Mouse (Mus musculus) CD4-positive, CD25-positive, alpha-beta regulatory T cell, adult 2 months (primary cell): ENCODE data around the gene Fcgr2b.
"Not testable (repeated sequence)": the region's sequence is repeated elsewhere in the genome, so short reads cannot be mapped to it uniquely, and the experiment has no call there.

Experiments
- DNase-seq: peaks from one replicate; pipeline ENCODE4 v3.0.0-alpha.2; 2012; ENCODE audit warnings: low read depth, low spot score

The Fcgr2b gene

GRCm38 (mm10) chr1:170976447-170976846 is at the start of gene Fcgr2b:
Gene Fcgr2b (minus strand): TSS chr1:170976547.
- no peak for DNase-seq

DNA sequence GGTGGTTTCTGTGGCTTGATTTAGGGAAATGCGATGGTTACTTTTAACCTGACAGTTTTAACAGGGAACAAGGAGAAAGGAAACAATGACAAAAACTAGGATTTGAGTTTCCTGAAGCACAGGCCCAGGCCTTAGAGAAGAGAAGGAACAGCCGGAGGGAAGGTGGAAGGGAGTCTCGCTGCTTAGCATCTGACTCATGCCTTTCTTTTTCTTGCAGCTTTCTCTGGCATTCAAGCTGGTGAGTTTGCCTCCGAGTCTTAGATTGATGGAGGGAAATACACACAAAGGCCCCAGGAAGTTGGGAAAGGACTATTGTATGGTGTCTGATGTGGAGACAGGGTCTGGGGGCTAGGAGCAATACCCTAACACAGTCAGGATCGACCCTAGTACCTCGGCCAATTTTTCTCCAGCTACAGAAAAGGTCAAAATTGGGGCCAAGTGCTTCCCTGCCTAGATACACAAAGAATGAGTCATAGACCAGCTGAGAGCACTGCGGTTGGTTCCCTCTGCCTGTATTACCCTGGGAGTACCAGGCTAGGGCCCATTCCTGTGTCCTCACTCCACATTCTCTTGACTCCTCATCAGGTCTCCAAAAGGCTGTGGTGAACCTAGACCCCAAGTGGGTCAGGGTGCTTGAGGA is 43.1 kb upstream of the Fcgr2b start:
- no peak for DNase-seq

- DNase-seq = no peak
Measured at GRCm38 (mm10) chr1:171018737-171019136, 42.4 kb upstream of the Fcgr2b start, which contains the start of gene Fcgr4. Gene Fcgr4 (plus strand): TSS chr1:171018920.

DNA sequence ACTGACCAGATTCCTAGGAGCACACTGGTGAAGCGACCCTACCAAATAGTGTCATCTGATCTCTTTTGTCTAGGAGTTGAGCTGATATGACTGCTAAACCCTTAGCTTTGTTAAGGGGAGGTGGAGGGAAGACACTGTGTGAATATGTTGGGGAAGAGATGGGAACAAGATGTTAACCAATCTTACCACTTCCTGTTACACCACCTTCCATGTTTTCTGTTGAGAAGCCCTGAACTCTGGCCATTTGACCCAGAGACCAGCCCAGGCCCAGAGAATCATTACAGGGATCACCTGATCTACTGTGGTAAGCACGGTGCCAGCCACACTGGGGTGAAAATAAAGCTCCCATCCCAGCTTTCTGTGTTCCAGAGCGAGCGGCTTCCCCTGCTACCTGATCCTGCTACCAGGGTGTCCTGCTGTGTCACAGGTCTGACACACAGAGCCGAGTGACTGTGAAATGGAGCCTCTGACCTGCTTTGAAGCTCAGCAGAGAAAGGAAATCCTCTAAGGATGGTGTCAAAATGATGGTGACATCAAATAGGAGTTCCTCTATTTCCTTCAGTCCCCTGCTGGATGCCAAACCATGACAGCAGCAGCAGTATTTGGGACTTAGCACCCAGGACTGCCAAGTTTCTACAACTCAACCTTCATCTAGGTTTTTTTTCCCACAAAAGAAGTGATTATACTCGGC is 41.3 kb upstream of the Fcgr2b start:
- DNase-seq = no peak

DNA sequence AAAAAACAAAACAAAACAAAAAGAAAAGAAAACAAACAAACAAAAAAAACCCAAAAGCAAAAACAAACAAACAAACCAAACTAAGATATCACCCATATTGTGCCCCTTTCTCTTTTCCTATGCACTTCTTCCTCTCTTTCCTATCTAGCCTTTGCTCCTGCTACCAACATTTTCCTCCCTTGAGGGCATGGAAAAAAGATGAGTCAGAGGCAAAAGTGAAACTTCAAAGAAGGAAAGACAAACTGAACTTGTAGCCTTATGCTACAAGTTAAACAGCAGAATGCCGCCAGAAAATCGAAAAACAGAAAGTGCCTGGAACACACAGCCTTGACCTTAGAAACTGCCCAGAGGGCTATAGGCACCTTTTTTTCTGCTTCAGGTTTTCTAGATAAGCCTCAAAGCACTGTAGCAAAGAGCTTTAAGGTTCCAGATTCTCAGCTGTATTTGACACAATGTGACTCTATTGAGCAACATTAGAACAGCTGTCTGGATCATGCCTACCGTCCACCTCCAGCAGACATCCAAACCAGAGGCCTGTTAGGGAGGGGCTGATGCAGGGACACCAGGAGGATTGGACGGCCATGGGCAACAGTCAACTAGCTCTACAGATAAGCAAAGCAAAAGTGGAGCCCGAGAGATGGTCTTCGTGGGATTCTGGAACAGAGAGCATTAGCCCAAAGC is 40.5 kb upstream of the Fcgr2b start:
- no peak for DNase-seq

GRCm38 (mm10) chr1:171011733-171012132 is 35.4 kb upstream of the Fcgr2b start:
- no peak for DNase-seq

- peak; percentile 24 for DNase-seq
Measured at GRCm38 (mm10) chr1:171006905-171007304, 30.6 kb upstream of the Fcgr2b start.

- DNase-seq = no peak
Measured at GRCm38 (mm10) chr1:171006335-171006734, 30.0 kb upstream of the Fcgr2b start.

DNA sequence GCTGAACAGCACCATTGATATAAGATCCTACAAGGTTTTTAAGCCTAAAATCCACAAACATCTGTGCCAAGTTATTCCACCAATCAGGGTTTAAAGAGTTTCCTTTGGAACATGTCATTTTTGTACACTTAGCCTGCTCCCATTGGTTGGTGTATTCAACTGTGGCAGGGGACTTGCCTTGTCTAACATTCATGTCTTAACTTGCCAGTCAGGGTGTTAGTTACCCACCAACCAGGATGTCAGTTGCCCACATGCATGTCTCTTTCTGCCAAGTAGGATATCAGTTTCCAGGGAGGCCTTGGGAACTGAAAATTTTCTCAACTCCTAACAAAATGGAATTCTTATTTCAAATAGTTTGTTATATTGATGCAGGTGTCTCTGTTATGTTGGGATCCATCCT is 29.2 kb upstream of the Fcgr2b start:
- no peak for DNase-seq

DNA sequence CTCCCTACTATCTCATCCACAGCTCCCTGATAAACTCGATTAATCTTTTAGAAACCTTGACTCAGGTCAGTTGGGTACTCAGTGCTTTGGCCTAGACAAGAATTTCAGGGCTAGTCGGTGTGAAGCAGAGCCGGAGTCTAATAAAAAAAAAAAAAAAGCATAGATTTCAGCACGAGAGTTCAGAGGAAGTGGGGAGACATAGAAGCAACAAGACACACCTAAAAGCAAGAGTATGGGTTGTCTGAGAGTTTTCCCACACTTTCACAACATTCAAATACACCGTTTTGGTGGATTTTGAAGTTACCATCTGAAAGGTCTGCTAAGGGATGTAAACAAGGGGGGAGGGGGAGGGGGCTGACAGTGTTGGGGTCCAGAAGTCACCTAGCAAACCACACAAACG is 28.7 kb upstream of the Fcgr2b start:
- no peak for DNase-seq

DNA sequence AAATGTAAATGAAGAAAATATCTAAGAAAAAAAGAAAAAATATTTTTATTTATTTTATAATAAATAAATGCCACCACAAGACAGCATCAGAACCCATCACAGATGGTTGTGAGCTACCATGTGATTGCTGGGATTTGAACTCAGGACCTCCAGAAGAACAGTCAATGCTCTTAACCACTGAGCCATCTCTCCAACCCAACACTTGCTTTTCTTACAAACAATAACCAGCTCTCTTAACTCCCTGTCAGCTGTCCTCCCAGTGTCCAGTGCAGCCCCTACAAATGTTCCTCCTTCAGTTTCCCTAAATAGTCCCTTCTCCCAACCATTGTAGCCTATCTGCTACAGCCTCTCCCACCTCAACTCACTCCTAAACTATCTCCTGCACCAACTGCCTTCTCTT is 23.5 kb upstream of the Fcgr2b start:
- DNase-seq = no peak

DNA sequence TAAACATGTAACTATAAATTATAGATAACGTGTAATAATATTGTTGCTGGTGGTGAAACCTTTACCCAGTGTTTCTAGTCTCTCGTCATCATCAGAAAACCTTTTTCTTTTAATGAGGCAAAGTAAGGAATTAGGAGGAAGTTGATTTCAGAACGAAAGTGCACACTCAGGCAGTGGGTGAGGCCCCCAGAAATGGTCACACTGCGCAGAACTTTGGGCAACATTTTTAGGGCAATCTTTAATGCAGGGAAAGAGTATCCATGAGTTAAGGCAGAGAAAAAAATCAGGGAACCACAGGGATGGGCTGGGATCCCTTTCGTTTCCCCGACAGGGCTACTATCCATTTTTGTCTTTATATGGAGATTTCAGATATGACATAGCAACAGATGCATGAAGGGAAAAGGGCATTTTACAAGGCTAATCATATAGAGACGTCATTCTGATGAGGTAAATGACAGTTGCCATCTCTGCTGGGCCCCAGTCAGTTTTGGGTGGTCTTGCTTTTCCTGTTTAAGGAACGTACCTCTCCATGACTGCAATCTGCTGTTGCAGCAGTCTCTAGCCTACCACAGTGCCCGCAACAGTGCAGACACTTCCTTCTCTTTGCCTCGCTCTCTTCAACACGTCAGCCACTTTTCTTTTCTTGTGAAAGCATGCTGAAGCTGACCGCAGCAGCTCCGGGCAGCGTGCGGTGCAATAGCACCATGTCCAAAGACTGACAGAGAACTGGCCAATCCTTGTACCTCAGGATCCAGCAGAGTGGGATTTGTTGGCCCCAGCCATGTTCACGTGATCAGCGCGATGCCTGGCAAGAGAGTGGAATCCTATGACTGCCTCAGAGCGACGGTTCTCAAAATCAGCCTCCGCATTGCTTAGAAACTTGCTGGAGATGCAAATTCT is 21.7 kb upstream of the Fcgr2b start:
- peak; percentile 32 for DNase-seq

DNA sequence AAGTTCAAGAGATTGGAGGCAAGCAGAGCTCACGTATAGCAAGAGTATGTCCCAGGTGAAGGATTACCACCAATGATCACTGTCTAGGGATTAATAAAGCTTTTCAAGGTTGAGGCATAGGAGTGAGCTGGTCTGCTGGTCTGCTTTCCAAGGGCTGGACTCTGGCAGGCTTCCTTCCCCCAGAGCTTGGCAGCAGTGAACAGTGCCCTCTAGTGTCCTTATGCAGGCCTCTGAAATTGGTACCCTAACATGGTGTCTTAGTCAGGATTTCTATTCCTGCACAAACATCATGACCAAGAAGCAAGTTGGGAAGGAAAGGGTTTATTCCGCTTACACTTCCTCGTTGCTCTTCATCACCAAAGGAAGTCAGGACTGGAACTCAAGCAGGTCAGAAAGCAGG is 20.4 kb upstream of the Fcgr2b start:
- peak; percentile 63 for DNase-seq

DNA sequence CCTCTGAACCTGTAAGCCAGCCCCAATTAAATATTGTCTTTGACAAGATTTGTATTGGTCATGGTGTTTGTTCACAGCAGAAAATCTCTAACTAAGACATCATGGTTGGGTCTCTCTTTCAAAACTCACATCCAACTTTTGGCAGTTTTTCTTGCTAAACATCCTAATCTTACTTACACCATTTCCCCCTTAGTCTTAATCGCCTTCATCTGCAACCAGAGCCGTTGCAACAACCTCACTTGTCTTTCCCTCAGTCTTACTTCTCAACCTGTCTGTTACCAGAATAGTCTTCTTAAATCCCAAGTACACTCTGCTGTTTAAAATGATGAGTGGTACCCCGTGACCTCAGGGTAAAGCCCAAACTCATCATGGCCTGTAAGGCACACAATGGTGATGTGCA is 19.7 kb upstream of the Fcgr2b start:
- DNase-seq = no peak

- peak; percentile 36 for DNase-seq
Measured at GRCm38 (mm10) chr1:170992550-170992949, 16.2 kb upstream of the Fcgr2b start.

DNA sequence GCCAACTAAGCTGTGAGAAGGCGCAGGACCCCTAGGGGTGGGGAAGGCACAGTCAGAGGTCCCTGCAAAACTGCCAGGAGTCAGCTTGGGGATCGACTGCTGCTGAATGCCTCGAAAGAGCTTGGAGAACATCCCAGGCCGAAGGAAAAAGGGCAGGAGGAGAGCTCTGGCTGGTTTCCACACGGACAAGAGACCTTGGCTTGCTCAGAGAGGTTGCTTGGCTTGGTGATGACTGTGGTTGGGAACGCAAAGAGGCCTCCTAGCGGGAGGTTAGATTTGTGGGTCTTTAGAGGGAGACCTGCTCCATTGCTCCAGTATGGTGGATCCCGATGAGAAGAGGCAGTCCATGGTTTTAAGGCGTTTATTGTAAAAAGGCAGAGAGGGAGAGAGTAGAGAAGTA is 13.3 kb upstream of the Fcgr2b start:
- DNase-seq = no peak

DNA sequence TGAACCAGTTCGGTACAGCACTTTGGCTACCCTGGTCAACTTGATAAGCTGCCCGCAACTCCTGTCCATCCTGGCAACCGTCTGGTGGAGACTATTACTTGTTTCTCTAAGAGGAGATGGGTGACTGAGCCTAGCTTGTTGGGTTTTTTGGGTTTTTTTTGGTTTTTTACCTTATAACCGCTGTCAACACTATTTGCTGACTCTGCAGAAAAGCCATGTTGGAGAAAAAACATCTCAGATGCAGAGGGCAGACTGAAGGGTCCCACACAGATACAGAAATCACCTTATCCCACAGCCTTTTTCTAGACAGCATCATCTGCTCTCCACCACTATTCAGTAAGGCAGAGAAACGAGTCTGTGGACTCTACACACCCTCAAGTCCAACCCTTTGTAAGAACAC is 9.5 kb upstream of the Fcgr2b start:
- DNase-seq = no peak

- no peak for DNase-seq
Measured at GRCm38 (mm10) chr1:170985092-170985491, 8.7 kb upstream of the Fcgr2b start.

- no peak for DNase-seq
Measured at GRCm38 (mm10) chr1:170983066-170983465, 6.7 kb upstream of the Fcgr2b start.

DNA sequence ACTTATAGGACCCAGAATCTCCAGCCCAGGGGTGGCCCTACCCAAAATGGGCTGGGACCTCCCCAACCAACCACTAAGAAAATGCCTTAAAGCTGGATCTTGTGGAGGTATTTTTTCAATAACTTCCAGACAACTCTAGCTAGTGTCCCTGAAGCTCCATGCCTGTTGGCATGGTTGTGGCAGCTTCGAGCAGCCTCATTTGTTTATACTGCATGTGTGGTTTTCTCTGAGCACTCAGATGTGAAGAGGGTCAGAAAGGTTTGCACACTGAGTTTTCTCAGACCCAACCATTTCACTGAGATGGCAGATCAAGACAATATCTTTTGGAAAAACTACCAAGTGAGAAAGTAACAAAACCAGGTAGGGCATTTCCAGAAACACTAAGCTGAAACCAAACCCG is 6.0 kb upstream of the Fcgr2b start:
- DNase-seq = no peak

- DNase-seq = not testable (repeated sequence)
Measured at GRCm38 (mm10) chr1:170981679-170982078, 5.3 kb upstream of the Fcgr2b start.

- DNase-seq = no peak
Measured at GRCm38 (mm10) chr1:170978601-170979000, 2.3 kb upstream of the Fcgr2b start.
